Mouse (Mus musculus) hindbrain, embryonic 12.5 days (tissue): ENCODE results near the gene Thada. TPM values are rescaled to one million over a fixed set of nuclear protein-coding genes. Genes with fewer than 3 reads are reported as not detected.

ENCODE experiments used
- ATAC-seq: fragments of 200-750 bp; cut with Nextera tagmentation; 2 replicates; pipeline ENCODE4 v1.8.0; 2017; ENCODE audit warnings: moderate TSS enrichment; ENCODE audit not compliant: low FRiP score
- H3K27ac ChIP-seq: fragments of 300-500 bp; sonication (generic); 2 replicates; pipeline ENCODE4 v1.5.1; 2016; ENCODE audit warnings: mild to moderate bottlenecking
- H3K27me3 ChIP-seq: fragments of 300-500 bp; sonication (generic); 2 replicates; pipeline ENCODE4 v1.6.1; 2016; ENCODE audit warnings: mild to moderate bottlenecking
- H3K36me3 ChIP-seq: fragments of 300-500 bp; sonication (generic); 2 replicates; pipeline ENCODE4 v1.6.1; 2016; ENCODE audit warnings: mild to moderate bottlenecking
- H3K4me1 ChIP-seq: fragments of 300-500 bp; sonication (generic); 2 replicates; pipeline ENCODE4 v1.6.1; 2016
- H3K4me2 ChIP-seq: fragments of 300-500 bp; sonication (generic); replicated peaks from 2 replicates; pipeline ENCODE4 v1.6.1; 2016; ENCODE audit warnings: mild to moderate bottlenecking
- H3K4me3 ChIP-seq: fragments of 300-500 bp; sonication (generic); 2 replicates; pipeline ENCODE4 v1.5.1; 2016; ENCODE audit warnings: mild to moderate bottlenecking
- H3K9ac ChIP-seq: fragments of 300-500 bp; sonication (generic); 2 replicates; pipeline ENCODE4 v1.6.1; 2016; ENCODE audit warnings: mild to moderate bottlenecking, moderate library complexity
- H3K9me3 ChIP-seq: fragments of 300-500 bp; sonication (generic); replicated peaks from 2 replicates; pipeline ENCODE4 v1.6.1; 2016; ENCODE audit warnings: mild to moderate bottlenecking
- WGBS: fragments of 180-500 bp; shearing (Covaris S2); methylation state at CpG from one replicate; pipeline ENCODE4 v1.1.7; 2016; 5-methylcytosine and 5-hydroxymethylcytosine counted together
- polyA plus RNA-seq: library from polyadenylated mRNA; unstranded; fragments of >200 nt; fragmentation: Nextera tagmentation; extraction: Ambion mirVana; gene quantifications from 2 replicates; pipeline ENCODE4 v1.2.1, GENCODE M21; 2016

The Thada gene
- polyA plus RNA-seq, 1 experiment from 2014 or later: 9.9 TPM

DNA sequence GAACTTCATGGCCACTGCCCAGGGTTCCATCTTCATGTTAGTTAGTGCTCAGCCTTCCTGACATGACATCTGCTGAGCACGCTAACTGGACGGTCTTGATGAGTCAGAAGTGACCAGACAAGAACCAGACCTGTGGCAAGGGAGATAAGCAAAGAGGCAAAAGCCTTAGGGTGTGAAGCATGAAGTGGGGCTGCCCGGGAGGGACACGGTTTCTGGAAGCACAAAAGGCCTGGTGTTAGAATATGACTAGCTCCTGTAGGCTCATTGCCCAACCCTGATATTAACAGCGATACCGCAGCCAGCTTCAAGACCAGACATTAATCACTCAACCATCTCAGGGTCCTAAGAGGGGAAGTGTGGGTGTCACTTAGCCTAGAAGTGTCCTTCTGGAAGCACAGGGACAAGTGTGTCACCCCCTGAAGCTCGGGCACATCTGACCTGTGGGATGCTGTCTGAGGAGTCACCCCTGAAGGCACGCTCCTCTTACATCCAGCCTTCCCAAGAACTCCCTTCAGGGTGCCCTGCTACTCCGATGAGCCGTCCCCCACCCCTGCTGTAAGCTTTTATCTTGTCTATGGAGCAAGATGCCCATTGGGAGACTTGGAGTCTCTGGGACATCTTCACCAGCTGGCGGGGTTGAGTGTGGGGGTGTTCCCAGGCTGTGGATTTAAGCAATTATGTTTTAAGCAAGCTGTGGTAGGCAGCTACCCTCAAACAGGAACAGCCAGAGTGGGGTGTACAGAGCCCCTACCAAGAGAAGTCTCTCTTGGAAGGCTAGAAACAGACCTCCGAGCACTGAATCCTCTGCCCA is 312.8 kb downstream of the Thada start:
- Histone ChIP-seq H3K4me1 (peaks cover 18% of the 10 kb centered on the region), H3K27ac (no peak overlapping the region), H3K36me3 (no peaks in the 10 kb centered on the region)

DNA sequence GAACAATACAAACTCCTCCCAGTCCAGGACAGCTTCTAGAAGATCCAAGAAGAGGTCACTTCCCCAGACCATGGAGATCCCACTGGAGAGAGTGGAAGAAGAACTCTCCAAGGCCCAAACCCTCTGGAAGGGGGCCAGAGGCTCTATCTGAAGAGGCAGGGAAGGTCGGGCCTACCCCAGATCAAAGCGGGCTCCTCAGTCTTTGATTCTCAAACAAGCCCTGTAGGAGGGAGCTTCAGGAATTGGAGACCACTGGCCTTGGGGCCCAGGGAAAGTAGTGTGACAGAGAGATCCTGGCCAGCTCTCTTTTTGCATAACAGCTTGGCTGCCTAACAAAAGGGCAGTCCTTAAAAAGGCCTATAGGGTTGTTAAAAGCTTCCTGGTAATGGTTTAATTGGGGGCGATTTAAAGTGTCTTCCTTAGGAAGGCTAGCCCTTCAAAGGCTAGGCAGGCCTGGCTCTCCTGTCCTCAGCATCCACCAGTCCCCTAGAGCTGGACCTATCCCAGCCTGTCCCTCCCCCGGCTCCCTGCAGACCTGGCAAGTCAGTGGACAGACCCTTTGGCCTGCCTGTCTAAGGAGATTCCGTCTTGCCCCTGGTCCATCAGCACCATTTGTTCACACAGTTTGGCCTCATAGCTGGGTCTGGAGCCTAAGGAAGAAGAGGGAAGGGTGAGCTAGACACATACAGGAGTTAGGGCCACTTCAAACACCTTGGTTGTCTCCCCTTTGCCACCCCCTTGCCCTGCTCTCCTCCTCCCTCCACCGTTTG is 313.6 kb downstream of the Thada start:
- Histone ChIP-seq H3K27ac (no peak overlapping the region), H3K9ac (no peak overlapping the region), H3K36me3 (no peaks in the 10 kb centered on the region), H3K27me3 (peaks cover 10% of the 10 kb centered on the region; the same call in 1 of the 2 replicates), H3K4me3 (no peak overlapping the region), H3K4me1 (peaks cover 23% of the 10 kb centered on the region), H3K9me3 (no peaks in the 10 kb centered on the region), H3K4me2 (no peak overlapping the region)
- 32% methylated on average over 6 of the region's 6 CpGs for WGBS
- ATAC-seq: no peak

More for the DNA sequence above, 312.8 kb downstream of the Thada start:
- Histone ChIP-seq H3K4me2 (no peak overlapping the region), H3K27me3 (peaks cover 12% of the 10 kb centered on the region; the same call in 1 of the 2 replicates), H3K9me3 (no peaks in the 10 kb centered on the region), H3K4me3 (no peak overlapping the region), H3K9ac (no peak overlapping the region)
- ATAC-seq: no peak
- 81% methylated on average over 12 of the region's 12 CpGs for WGBS

- Histone ChIP-seq H3K9ac (no peak overlapping the region), H3K4me2 (no peak overlapping the region), H3K36me3 (no peaks in the 10 kb centered on the region), H3K9me3 (no peaks in the 10 kb centered on the region), H3K4me1 (peaks cover 26% of the 10 kb centered on the region), H3K4me3 (no peak overlapping the region), H3K27ac (no peak overlapping the region), H3K27me3 (peaks cover 10% of the 10 kb centered on the region; the same call in 1 of the 2 replicates)
- ATAC-seq: no peak
- 70% methylated on average over 6 of the region's 6 CpGs for WGBS
These were observed 314.7 kb downstream of the Thada start for GRCm38 (mm10) chr17:84151306-84151705.

- no peaks in the 10 kb centered on the region for H3K36me3 ChIP-seq
- 56% methylated on average over 8 of the region's 8 CpGs for WGBS
- no peak overlapping the region for H3K4me3 ChIP-seq
- H3K4me2 ChIP-seq: no peak overlapping the region
- peaks cover 4% of the 10 kb centered on the region; the same call in 1 of the 2 replicates for H3K27me3 ChIP-seq
- no peak for ATAC-seq
- H3K9ac ChIP-seq: no peak overlapping the region
- no peak overlapping the region for H3K27ac ChIP-seq
- H3K4me1 ChIP-seq: peaks cover 28% of the 10 kb centered on the region
- H3K9me3 ChIP-seq: no peaks in the 10 kb centered on the region
These were observed 315.7 kb downstream of the Thada start for GRCm38 (mm10) chr17:84150291-84150690.

DNA sequence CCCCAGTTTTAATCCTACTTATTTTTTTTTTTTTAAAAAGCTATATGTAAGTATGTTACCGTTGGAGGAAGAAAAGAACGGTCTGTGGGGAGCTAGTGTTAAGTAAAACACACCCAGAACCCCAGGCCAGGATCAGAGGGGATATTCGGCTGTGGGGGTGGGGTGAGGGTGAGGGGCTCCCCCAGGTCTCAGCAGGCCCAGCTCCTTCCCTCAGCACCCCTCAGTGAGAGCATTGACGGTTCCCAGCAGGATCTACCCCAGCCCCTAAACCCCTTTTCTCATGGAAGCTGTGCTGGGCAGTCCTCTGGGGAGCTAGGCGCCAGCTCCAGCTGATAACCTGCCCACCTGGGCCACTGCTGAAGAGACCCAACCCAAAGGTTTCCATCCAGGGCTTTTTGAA is 316.4 kb downstream of the Thada start:
- Histone ChIP-seq H3K4me1 (peaks cover 28% of the 10 kb centered on the region), H3K27me3 (peaks cover 4% of the 10 kb centered on the region; the same call in 1 of the 2 replicates), H3K27ac (no peak overlapping the region), H3K4me3 (no peak overlapping the region), H3K9ac (no peak overlapping the region), H3K9me3 (no peaks in the 10 kb centered on the region), H3K4me2 (no peak overlapping the region), H3K36me3 (no peaks in the 10 kb centered on the region)
- 33% methylated on average over 5 of the region's 5 CpGs for WGBS
- ATAC-seq: no peak

DNA sequence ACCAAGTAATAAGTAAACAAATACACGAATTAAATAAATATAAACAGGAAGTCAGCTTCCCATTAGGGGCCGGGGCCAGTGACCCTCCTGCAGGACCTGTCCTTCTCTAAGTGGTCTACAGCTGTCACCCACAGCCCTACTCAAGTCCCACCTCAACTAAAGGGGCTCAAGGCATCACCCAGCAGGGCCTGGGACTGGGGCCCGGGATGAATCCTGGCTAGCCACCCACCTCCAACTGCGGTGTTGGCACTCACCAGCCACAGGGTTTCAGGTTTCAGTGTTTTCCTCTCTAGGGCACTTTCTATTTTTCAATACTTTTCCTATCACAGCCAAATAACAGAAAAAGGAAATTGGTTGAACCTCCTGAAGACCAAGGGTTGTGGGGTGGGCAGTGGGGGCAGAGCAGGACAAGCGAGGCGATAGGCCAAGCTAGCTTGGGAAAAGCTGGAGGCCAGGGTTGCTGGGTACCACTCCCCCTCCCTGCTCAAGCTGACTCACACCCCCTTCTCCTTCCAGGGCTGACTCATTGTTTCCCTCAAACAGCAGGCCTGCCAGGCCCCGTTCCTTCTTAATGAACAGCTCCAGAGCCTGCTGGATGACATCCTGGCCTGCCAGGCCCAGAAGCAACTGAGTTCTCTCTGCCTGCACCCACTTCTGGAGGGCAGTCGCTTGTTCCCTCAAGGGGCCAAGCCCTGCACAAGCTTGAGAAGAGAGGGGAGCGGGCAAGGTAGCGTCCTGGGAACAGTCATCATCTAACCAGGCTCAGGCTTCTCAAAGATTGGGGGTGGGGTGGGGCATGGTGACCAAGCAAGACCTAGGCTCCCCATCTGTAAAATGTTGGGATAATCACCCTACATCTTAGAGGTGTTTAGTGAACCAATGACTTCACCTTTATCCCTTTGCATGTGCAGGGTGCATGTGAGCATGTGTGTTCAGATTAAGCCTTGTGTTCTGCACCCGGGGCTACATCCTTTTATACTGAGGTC is 317.2 kb downstream of the Thada start:
- Histone ChIP-seq H3K27me3 (peaks cover 6% of the 10 kb centered on the region; the same call in 1 of the 2 replicates), H3K36me3 (no peaks in the 10 kb centered on the region), H3K4me2 (no peak overlapping the region), H3K4me1 (peaks cover 28% of the 10 kb centered on the region), H3K9ac (no peak overlapping the region), H3K27ac (no peak overlapping the region), H3K9me3 (no peaks in the 10 kb centered on the region), H3K4me3 (no peak overlapping the region)
- 27% methylated on average over 11 of the region's 11 CpGs for WGBS
- peak; percentile 54 for ATAC-seq

DNA sequence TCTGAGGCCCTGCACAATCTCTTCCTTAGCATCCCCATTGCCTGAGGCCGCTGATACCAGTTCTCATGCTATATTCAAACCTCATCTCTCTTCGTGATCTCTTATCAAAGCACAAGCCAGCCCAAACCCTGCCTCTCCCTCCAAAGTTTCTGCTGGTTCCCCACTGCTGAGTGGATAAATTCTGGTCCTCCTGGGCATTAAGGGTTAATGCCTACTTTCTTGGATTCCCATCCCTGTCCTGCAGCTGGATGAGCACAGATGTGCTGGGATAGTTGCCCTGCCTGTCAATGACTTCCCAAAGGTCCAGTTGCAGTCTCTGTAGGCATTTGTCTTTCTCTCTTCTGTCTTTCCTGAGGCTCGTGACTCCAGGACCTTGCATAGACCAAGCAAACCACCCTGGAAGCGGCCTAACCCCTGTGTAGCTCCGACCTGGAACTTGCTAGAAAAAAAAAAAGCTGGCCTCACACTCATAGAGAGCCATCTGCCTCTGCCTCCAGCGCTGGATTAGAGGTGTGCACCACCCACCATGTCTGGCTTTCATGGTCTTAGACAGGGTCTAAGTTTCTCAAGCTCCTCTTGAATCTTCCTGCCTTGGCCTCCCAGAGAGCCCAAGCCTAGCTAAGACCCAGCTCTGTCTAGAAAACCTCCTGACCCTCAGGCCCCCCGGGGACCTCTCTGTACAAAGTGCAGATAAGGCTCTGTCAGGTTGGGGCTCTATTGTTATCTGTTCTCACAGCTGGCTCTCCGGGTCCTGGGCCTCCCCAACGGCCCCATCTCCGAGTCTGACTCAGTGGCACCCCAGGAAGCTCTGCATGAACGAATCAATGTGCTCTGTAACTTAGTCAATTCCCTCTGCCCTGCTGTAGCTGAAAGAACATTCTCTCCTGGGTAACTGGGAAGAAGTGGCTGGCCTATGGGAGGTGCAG is 318.6 kb downstream of the Thada start:
- 42% methylated on average over 11 of the region's 11 CpGs for WGBS
- peaks cover 28% of the 10 kb centered on the region for H3K4me1 ChIP-seq

GRCm38 (mm10) chr17:84146458-84147182 is 319.4 kb downstream of the Thada start:
- no peaks in the 10 kb centered on the region for H3K9me3 ChIP-seq
- no peak overlapping the region for H3K4me2 ChIP-seq
- peaks cover 28% of the 10 kb centered on the region for H3K4me1 ChIP-seq
- no peak overlapping the region for H3K27ac ChIP-seq
- H3K9ac ChIP-seq: no peak overlapping the region
- ATAC-seq: no peak
- no peak overlapping the region for H3K4me3 ChIP-seq
- peaks cover 13% of the 10 kb centered on the region; the same call in 1 of the 2 replicates for H3K27me3 ChIP-seq
- no peaks in the 10 kb centered on the region for H3K36me3 ChIP-seq
- 49% methylated on average over 7 of the region's 7 CpGs for WGBS

More for the DNA sequence above, 318.6 kb downstream of the Thada start:
- H3K9me3 ChIP-seq: no peaks in the 10 kb centered on the region
- H3K27me3 ChIP-seq: peaks cover 13% of the 10 kb centered on the region; the same call in 1 of the 2 replicates
- no peak overlapping the region for H3K4me2 ChIP-seq
- H3K36me3 ChIP-seq: no peaks in the 10 kb centered on the region
- ATAC-seq: no peak
- no peak overlapping the region for H3K27ac ChIP-seq
- H3K4me3 ChIP-seq: no peak overlapping the region
- H3K9ac ChIP-seq: no peak overlapping the region

- no peak for ATAC-seq
- Histone ChIP-seq H3K4me2 (no peak overlapping the region; the same call in 1 of the 2 replicates), H3K4me3 (no peak overlapping the region), H3K4me1 (peaks cover 28% of the 10 kb centered on the region), H3K27ac (no peak overlapping the region), H3K36me3 (no peaks in the 10 kb centered on the region), H3K9ac (no peak overlapping the region), H3K27me3 (peaks cover 13% of the 10 kb centered on the region; the same call in 1 of the 2 replicates), H3K9me3 (no peaks in the 10 kb centered on the region)
- 12% methylated on average over 10 of the region's 10 CpGs for WGBS
These were observed 320.1 kb downstream of the Thada start for GRCm38 (mm10) chr17:84145826-84146287.

- Histone ChIP-seq H3K27ac (no peak overlapping the region), H3K4me1 (peaks cover 28% of the 10 kb centered on the region), H3K9ac (no peak overlapping the region), H3K36me3 (no peaks in the 10 kb centered on the region), H3K4me2 (no peak overlapping the region), H3K4me3 (no peak overlapping the region), H3K27me3 (peaks cover 13% of the 10 kb centered on the region; the same call in 1 of the 2 replicates), H3K9me3 (no peaks in the 10 kb centered on the region)
- 74% methylated on average over 5 of the region's 5 CpGs for WGBS
- no peak for ATAC-seq
These were observed 321.0 kb downstream of the Thada start for GRCm38 (mm10) chr17:84144762-84145599.
